Mouse (Mus musculus) intestine, embryonic 15.5 days (tissue): ENCODE results near the gene Mthfsd. TPM values are rescaled to one million over a fixed set of nuclear protein-coding genes. Genes with fewer than 3 reads are reported as not detected.

ENCODE experiments used
- ATAC-seq: fragments of 200-750 bp; cut with Nextera tagmentation; 2 replicates; pipeline ENCODE4 v1.8.0; 2017; ENCODE audit warnings: moderate TSS enrichment, moderate library complexity
- H3K27ac ChIP-seq: fragments of 300-500 bp; sonication (generic); 2 replicates; pipeline ENCODE4 v1.5.1; 2015; ENCODE audit warnings: mild to moderate bottlenecking, inconsistent platforms
- H3K27me3 ChIP-seq: fragments of 300-500 bp; sonication (generic); replicated peaks from 2 replicates; pipeline ENCODE4 v1.6.1; 2015; ENCODE audit warnings: inconsistent platforms
- H3K36me3 ChIP-seq: fragments of 300-500 bp; sonication (generic); 2 replicates; pipeline ENCODE4 v1.6.1; 2015; ENCODE audit warnings: inconsistent platforms
- H3K4me1 ChIP-seq: fragments of 300-500 bp; sonication (generic); replicated peaks from 2 replicates; pipeline ENCODE4 v1.6.1; 2015; ENCODE audit warnings: inconsistent platforms
- H3K4me2 ChIP-seq: fragments of 300-500 bp; sonication (generic); replicated peaks from 2 replicates; pipeline ENCODE4 v1.6.1; 2015; ENCODE audit warnings: mild to moderate bottlenecking, inconsistent platforms
- H3K4me3 ChIP-seq: fragments of 300-500 bp; sonication (generic); replicated peaks from 2 replicates; pipeline ENCODE4 v1.5.1; 2015; ENCODE audit warnings: inconsistent platforms
- H3K9ac ChIP-seq: fragments of 300-500 bp; sonication (generic); 2 replicates; pipeline ENCODE4 v1.6.1; 2015; ENCODE audit warnings: inconsistent platforms
- H3K9me3 ChIP-seq: fragments of 300-500 bp; sonication (generic); 2 replicates; pipeline ENCODE4 v1.6.1; 2016; ENCODE audit warnings: inconsistent platforms
- WGBS: fragments of 180-500 bp; shearing (Covaris S2); methylation state at CpG from one replicate; pipeline ENCODE4 v1.1.7; 2015; 5-methylcytosine and 5-hydroxymethylcytosine counted together
- polyA plus RNA-seq: library from polyadenylated mRNA; unstranded; fragments of >200 nt; fragmentation: Nextera tagmentation; extraction: Ambion mirVana; gene quantifications from 2 replicates; pipeline ENCODE4 v1.2.1, GENCODE M21; 2015

Mthfsd gene
- polyA plus RNA-seq, 1 experiment from 2014 or later: 50.6 TPM

DNA sequence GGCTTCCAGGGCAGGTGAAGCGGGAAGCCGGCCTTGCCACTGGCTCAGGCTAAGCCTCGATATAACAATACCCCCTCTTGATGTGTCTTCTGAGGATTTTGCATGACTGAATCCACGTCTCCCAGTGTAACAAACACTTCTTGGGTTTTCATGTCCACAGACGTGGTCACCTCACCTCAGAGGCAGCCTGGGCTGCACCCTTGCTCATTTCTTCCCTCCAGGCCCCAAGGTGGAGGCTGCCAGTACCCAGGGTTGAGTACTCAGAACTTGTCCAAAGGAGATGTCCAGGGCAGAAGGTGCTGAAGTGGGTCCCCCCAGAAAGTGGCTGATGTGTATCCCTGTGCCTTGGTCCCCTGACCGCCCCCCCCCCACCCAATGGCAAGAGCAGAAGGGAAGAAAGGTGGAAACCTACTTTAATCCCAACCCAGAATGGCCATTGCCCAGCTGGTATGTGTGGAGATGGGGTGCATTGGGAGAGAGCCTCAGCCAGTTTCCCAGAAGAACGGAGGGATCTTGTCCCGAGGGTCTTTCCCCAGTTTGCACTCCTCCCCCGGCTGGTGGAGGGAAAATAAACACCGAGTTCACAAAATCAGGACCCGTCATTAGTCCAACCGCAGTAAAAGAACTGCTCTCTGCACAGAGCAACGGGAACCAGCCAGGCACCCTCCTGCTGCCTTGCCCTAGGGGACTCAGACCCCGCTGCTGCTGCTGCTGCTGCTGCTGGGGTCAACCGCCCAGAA, 33.9 kb downstream of the Mthfsd start:
- Histone ChIP-seq H3K4me1 (peaks cover 28% of the 10 kb centered on the region), H3K4me3 (peak overlapping the region; percentile 32), H3K27me3 (peaks cover 62% of the 10 kb centered on the region), H3K4me2 (peak overlapping the region; percentile 65), H3K9me3 (no peaks in the 10 kb centered on the region), H3K27ac (peak overlapping the region; percentile 80), H3K36me3 (no peaks in the 10 kb centered on the region), H3K9ac (peak overlapping the region; percentile 58)
- ATAC-seq: no peak
- 10% methylated on average over 15 of the region's 15 CpGs for WGBS

DNA sequence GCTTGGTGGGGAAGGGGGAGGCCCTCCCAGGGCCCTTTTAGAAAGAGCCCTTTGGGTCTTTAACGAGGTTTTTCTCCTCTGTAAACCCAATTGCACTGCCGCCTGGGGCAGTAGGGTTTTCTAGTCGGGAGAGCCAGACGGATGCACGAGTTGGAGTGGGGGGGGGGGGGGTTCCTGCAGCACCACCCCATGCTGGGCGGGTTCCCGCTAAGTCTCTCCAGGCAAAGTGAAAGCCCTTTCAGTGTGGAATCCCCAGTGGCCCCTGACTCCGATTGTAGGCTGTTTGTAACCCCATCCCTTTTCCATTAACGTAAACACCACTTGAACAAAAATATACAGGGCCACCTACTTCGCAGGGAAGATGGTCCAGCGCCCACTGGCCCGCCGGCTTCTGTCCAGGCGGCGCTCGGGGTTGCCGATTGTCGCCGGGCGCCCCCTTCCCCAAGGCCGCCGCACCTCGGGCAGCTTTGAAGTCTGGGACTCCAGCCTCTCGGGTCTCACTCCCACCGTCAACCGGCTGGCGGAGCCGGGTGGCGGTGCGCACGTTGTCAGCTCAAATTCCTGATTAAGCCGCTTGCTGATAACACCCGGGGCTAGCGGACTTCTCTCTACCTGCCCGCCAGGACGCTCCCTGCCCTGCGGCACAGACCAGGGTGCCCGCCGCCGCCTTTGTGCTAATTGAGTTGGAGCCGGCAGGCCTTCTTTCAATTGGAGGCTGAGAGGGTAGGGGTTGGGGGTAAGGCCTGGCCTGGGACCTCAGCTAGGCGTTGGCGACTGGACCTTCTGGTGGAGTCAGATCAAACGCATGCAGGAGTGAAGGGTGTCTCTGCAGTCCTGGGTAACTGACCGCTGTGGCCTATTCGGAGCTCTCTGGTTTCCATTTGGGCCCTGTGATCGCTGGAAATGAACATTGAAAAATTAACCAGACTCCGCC, 34.8 kb downstream of the Mthfsd start:
- Histone ChIP-seq H3K9ac (peak overlapping the region; percentile 58), H3K4me3 (peak overlapping the region; percentile 32), H3K4me2 (peak overlapping the region; percentile 65), H3K9me3 (no peaks in the 10 kb centered on the region), H3K27me3 (peaks cover 54% of the 10 kb centered on the region), H3K4me1 (peaks cover 28% of the 10 kb centered on the region), H3K27ac (peak overlapping the region; percentile 80), H3K36me3 (no peaks in the 10 kb centered on the region)
- WGBS: 3% methylated on average over 48 of the region's 48 CpGs
- peak; percentile 30; the same call in 1 of the 2 replicates for ATAC-seq

DNA sequence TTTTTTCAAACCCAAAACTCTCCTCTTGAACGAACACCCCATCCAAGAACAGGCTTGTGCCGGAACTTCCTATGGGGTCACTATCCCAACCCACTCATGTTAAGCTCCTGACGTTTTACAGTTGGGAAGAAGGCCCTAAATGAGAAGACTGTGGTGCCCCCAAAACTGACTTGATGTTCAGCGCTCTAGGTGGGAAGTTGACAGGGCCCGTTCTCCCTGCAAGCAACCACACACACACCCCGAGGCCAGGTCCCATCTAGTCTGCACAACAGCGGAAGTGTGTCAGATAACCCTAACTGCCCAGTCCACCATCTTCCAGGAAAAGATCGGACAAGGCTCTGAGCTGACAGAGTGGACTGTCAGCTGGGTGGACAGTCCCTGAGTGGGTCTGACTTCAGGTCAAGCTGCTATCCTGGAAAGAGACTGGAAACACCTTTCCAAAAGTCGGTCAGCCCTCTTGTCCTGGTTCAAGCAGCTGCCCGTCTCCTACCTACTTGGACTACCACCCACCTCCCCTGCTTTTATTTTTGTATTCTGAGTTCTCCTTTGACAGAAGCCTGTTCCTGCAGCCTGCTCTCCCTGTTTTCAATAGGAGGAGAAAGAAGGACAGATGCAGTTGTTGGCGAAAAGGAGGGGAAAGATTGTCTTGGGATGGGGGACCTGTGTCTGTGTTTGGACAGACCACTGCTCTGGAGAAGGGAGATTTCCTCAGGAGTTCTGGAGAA, 35.6 kb downstream of the Mthfsd start:
- H3K4me2 ChIP-seq: peak overlapping the region; percentile 65
- peak overlapping the region; percentile 80 for H3K27ac ChIP-seq
- no peak for ATAC-seq
- peak overlapping the region; percentile 24; the same call in 1 of the 2 replicates for H3K9ac ChIP-seq
- 0 out of 2 replicates have a peak overlapping the region, but pooled peaks have one; percentile 32 for H3K4me3 ChIP-seq
- peaks cover 48% of the 10 kb centered on the region for H3K27me3 ChIP-seq
- H3K9me3 ChIP-seq: no peaks in the 10 kb centered on the region
- WGBS: 41% methylated on average over 11 of the region's 11 CpGs
- H3K36me3 ChIP-seq: no peaks in the 10 kb centered on the region
- H3K4me1 ChIP-seq: peaks cover 28% of the 10 kb centered on the region

DNA sequence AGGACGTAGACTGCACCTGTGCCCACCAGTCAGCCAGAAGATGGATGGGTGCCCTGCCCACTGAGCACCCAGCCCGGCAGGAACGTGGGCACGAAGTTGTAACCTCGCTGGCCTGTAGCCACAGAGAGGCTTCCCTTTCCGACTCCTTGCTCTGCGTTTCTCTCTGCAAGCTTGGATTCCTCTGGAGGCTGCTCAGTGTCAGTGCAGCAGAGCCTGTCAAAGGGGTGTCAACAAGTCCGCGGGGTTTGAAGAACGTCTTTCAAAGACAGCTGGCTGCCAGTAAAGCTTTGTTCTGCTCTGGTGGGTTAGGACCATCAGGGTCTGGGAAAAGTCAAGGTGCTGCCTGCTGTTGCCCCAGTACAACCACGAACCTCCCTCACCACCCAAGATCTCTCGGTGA, 36.7 kb downstream of the Mthfsd start:
- Histone ChIP-seq H3K27me3 (peaks cover 37% of the 10 kb centered on the region), H3K9me3 (no peaks in the 10 kb centered on the region), H3K36me3 (no peaks in the 10 kb centered on the region), H3K9ac (peak overlapping the region; percentile 2; the same call in 1 of the 2 replicates), H3K4me1 (peaks cover 28% of the 10 kb centered on the region), H3K4me3 (no peak overlapping the region), H3K27ac (peak overlapping the region; percentile 36; the same call in 1 of the 2 replicates), H3K4me2 (0 out of 2 replicates have a peak overlapping the region, but pooled peaks have one; percentile 11)
- WGBS: 6% methylated on average over 12 of the region's 12 CpGs
- peak; percentile 31; the same call in 1 of the 2 replicates for ATAC-seq

DNA sequence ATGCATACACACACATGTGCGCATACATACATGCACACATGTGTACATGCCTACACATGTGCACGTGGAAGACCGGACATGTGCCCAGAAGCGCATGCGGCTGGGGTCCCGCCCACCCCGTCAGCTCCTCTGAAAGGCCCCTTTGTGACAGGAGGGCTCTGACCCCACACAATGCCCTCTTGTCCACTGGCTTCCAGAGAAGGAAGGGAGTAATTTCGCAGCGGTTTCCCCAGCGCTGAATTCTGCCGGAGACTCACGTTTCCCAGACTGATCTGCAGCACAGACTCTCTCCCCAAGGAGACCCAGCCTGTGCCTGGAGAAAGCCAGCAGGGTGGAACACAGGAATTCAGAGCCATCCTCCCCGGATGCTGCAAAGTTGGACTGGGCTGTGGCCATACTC, 44.5 kb downstream of the Mthfsd start:
- H3K36me3 ChIP-seq: peaks cover 10% of the 10 kb centered on the region; the same call in 1 of the 2 replicates

DNA sequence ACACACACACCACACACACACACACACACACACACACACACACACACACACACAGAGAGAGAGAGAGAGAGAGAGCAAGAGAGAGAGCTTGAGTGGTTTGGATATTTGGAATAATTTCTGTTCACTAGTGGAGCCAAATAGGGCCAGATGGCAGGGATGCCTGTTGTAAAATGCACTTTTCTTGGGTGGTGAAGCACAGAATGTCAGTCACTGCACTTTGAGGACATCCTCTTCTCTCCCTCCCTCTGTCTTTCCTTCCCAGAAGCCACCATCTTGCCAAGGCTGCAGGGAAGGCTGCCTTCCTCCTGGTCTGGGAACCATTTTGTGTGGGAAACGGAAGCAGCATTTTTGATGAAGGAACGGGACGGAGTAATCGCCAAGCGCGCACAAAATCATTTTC, 45.7 kb downstream of the Mthfsd start:
- 83% methylated on average over 6 of the region's 6 CpGs for WGBS

More for the DNA sequence above, 44.5 kb downstream of the Mthfsd start:
- Histone ChIP-seq H3K27me3 (no peaks in the 10 kb centered on the region; the same call in 1 of the 2 replicates), H3K9ac (no peak overlapping the region), H3K4me2 (no peak overlapping the region), H3K27ac (no peak overlapping the region), H3K4me1 (0 out of 2 replicates have a peak, but pooled peaks cover 2% of the 10 kb centered on the region), H3K4me3 (no peak overlapping the region), H3K9me3 (no peaks in the 10 kb centered on the region)
- no peak for ATAC-seq
- 65% methylated on average over 13 of the region's 13 CpGs for WGBS

DNA sequence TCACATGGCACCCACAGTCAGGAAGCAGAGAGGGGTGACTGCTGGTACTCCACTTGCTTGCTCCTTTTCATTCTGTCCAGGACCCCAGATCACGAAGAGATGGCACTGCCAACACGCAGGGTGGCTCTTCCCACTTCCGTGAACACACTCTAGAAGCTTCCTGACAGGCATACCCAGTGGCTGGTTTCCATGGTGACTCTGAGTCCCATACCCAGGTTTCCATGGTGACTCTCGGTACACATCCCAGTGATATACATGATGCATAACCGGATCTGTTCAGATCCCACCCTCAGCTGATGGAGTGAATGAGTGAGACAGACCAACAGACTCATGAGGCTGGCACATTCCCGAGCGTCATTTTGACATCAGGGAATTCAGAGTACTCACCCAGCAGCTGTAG, 49.1 kb downstream of the Mthfsd start:
- Histone ChIP-seq H3K27ac (no peak overlapping the region), H3K27me3 (no peaks in the 10 kb centered on the region; the same call in 1 of the 2 replicates), H3K9ac (no peak overlapping the region), H3K4me3 (no peak overlapping the region), H3K36me3 (peaks cover 11% of the 10 kb centered on the region; the same call in 1 of the 2 replicates), H3K4me2 (no peak overlapping the region), H3K9me3 (no peaks in the 10 kb centered on the region), H3K4me1 (0 out of 2 replicates have a peak, but pooled peaks cover 2% of the 10 kb centered on the region)
- 84% methylated on average over 7 of the region's 7 CpGs for WGBS
- no peak for ATAC-seq

More for the DNA sequence above, 45.7 kb downstream of the Mthfsd start:
- Histone ChIP-seq H3K4me2 (no peak overlapping the region), H3K4me1 (0 out of 2 replicates have a peak, but pooled peaks cover 2% of the 10 kb centered on the region), H3K27me3 (no peaks in the 10 kb centered on the region; the same call in 1 of the 2 replicates), H3K4me3 (no peak overlapping the region), H3K36me3 (peaks cover 14% of the 10 kb centered on the region; the same call in 1 of the 2 replicates), H3K27ac (no peak overlapping the region), H3K9ac (no peak overlapping the region), H3K9me3 (no peaks in the 10 kb centered on the region)
- no peak for ATAC-seq

DNA sequence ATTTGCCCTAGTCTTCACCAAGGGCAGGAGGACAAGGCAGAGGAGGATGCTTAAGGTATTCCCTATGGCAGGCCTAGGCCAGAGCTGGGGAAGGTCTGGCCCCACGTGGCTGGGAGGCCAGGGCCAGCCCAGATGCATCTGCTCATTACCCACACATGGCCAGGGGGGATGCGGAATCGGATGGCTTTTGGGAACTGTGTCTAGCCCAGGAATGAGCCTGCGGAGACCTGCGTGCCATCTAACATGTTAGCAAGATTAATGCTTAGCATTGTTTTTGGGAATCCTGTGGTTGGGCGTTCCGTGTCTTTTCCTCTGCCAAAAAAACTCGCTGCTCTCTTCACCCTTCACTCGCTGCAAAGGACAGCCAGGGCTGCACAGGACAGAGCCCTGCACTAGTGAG, 50.1 kb downstream of the Mthfsd start:
- Histone ChIP-seq H3K4me1 (no peaks in the 10 kb centered on the region), H3K9me3 (no peaks in the 10 kb centered on the region), H3K4me3 (no peak overlapping the region), H3K9ac (no peak overlapping the region), H3K27me3 (no peaks in the 10 kb centered on the region; the same call in 1 of the 2 replicates), H3K4me2 (no peak overlapping the region), H3K27ac (no peak overlapping the region), H3K36me3 (peaks cover 11% of the 10 kb centered on the region; the same call in 1 of the 2 replicates)
- ATAC-seq: no peak
- WGBS: 70% methylated on average over 9 of the region's 9 CpGs

DNA sequence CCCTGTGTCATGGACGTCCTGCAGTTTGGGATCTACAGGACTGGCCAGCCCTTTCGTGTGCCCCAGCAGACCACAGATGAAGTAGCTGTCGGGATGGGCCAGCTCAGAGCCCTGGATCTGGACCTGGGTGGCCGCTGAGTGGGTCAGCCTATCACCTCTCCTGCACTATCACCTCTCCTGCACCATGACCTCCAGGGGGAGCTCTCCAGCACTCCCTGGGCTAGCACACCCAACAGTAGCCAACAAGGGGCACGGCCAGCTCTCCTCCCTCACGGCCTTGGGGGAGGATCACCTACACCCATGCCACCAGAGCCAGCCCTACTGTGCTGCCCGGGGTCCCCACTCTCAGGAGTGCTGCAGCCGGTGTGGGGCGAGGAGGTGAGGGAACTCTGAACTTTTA, 60.8 kb downstream of the Mthfsd start:
- Histone ChIP-seq H3K4me2 (no peak overlapping the region), H3K9ac (no peak overlapping the region), H3K9me3 (no peaks in the 10 kb centered on the region), H3K4me3 (no peak overlapping the region), H3K4me1 (peaks cover 9% of the 10 kb centered on the region), H3K27ac (no peak overlapping the region), H3K27me3 (no peaks in the 10 kb centered on the region), H3K36me3 (no peaks in the 10 kb centered on the region)
- ATAC-seq: no peak
- WGBS: 70% methylated on average over 9 of the region's 9 CpGs

DNA sequence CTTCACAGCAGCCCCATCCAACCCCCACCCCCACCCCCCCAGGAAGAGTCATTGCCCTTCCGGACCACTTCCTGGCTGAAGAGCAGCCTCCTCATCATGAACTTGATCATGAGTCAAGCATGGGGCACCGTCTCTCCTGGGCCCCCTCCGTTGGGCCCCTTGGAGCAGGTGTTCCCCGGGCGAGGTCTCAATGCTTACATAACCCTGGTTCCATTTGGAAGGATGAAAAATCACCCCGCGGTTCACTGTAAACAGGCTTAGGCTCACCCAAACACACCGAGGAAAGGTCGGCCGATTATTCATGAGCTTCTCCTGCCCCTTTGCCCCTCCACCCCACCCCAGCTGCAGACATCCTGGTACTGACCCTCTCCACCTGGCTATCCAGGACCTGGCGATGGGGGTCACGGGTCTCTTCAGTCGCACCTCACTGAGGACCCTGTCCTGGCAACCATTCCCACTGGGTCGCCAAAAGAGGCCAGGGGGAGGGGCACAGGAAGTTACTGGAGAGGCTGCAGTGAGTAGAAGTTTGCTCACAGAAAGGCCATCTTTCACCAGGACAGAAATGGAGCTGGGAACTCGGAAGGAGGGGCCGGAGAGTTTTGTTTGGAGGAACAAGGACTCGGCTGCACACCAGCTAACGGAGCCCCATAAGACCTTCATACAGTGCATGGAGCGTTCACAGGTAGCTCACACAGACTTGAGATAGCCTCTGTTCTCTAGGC, 64.3 kb downstream of the Mthfsd start:
- Histone ChIP-seq H3K4me2 (peak overlapping the region; percentile 42), H3K27me3 (no peaks in the 10 kb centered on the region), H3K36me3 (no peaks in the 10 kb centered on the region), H3K27ac (peak overlapping the region; percentile 75; the same call in 1 of the 2 replicates), H3K9me3 (no peaks in the 10 kb centered on the region), H3K4me3 (0 out of 2 replicates have a peak overlapping the region, but pooled peaks have one; percentile 6), H3K9ac (no peak overlapping the region), H3K4me1 (peaks cover 9% of the 10 kb centered on the region)
- ATAC-seq: peak; percentile 73
- WGBS: 23% methylated on average over 19 of the region's 19 CpGs
